Mouse (Mus musculus) thymus, postnatal 14 days (tissue): Measurements from ENCODE around the gene Arhgap15.

Experiments
- DNase-seq: peaks from one replicate; pipeline ENCODE4 v3.0.0; 2021

The Arhgap15 gene

DNA sequence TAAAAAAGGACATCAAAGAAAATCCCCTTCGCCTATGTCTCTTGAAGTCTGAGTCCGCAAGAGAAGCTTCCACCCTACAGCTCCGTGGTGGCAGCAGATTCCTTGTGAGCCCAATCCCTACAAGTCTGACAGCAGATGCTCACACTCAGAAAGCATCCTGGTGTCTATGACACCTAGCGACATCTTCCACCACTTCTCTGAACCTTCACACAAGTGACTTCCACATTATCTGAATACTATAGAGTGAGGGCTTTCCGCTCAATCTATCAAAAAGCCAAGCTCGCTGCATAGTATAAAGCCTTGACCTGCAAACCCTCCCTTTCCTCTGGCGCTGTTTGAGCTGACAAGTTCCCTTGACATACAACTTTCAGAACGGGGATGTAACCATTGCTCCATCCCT lies 645.2 kb downstream of the Arhgap15 start:
- no peak for DNase-seq

DNA sequence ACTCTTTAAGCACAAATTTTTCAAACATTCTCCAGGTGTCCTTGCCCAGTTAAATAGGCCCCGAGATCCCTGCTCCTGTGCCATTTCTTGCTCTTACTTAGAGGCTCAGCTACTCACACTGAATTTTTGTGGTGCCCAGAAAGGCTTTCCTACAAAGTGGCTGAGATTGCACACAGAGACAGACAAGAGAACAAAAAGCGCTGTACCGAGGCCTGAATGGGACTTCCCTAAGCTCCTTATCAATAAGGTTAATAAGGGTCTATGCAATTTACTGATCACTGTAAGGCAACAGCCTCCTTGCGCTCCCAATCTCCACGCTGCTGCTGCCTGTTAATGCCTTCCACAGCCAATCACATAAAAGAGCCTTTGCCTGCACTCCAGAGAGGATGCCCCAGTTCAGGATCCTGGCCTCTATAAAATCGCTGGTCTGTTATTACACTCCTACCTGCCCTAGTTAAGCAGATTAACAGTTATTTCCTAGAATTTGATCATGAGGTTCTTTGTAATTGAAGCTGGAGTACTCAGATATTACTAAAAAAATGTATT lies 646.4 kb downstream of the Arhgap15 start:
- no peak for DNase-seq

DNA sequence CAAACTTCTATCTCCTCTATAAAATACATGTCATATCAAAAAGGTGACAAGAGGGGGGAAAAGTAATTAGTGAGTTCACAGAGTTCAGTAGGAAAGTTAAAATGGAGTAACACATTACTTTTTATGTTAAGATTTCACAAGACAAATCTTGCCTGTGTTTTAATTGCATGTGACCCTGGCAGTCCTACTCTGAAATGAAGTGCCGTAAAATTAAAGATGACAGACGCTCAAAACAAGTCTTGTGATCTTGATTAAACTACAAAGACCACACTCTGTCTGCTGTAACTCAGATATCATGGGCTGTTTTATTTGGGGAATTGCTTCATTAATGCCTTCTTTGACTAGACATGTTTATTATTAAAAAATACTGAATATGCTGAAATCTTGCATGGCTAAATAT lies 647.0 kb downstream of the Arhgap15 start:
- no peak for DNase-seq

DNA sequence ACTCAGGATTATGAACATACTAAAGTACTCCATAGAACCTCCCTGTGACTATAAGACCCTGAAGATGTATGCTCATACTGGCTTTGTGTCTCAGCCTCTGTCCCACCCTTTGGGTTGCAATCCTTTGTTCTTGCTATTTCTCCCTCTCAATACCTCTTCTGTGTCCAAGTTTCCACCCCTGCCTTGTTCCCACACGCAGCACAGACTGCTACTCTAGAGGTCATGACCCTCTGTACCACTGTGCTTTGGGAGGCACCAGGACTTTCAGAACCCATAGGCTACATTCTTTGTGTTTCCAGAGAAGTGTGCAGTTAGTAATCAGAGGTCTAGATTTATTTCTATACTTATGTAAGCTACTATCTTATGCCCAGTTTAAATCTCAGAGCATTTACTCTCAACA lies 648.6 kb downstream of the Arhgap15 start:
- no peak for DNase-seq

DNA sequence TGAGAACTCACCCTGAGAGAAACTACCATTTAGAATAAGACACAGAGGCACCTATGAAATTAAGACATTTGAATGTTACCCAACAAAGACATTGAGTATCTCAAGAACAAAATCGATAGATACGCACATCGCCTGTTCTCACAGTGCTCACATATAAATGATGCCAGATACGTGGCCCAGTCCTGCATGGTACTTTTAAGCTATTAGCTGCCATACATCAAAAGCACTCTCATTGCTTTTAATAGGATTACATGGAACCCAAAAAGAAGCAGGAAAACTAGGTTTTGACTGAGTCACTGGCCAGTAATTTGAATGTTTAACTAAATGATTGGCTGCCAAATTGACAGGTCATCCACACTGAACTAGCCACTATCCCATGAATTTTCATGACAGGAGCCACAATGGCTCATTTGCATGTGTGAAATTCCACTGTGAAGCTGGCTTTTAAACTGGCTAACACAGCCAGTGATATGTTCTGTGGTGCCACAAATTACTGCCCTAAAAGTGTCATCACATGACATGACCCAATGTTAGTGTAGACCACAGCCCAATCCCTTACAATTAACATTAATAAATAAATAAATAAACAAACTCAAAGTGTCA lies 649.2 kb downstream of the Arhgap15 start:
- DNase-seq = no peak

DNA sequence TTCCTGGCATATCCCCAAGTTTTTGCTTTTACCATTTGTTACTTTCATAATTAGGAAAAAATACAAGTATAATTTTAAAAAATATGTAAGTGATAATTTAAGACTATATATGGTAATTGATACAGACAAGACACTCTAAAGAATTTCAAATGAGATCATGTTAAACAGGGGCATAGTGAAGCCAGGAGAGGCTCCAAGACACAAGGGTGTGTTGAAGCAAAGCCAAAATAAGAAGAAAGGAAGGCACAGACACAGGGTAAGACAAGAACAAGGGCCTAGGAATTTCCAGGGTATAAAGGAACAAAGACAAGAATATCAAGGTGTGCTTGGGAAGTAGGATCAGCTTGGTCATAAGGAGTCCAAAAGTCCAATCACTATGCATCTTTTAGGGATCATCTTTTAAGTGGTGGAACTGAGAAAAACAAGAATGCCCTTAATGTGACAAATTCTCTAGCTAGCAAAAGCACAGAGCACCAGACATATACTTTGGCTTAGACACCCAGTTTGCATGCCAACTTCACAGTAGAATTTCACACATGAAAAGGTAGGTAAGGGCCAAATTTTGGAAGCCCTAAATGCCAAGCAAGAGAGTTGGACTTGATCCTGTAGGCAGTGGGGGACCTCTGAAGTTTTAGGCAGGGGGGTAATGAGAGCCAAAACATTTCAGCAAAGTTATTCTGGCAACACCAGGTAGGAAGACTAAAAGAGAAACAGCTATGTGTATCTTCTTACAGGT lies 650.7 kb downstream of the Arhgap15 start:
- no peak for DNase-seq

DNA sequence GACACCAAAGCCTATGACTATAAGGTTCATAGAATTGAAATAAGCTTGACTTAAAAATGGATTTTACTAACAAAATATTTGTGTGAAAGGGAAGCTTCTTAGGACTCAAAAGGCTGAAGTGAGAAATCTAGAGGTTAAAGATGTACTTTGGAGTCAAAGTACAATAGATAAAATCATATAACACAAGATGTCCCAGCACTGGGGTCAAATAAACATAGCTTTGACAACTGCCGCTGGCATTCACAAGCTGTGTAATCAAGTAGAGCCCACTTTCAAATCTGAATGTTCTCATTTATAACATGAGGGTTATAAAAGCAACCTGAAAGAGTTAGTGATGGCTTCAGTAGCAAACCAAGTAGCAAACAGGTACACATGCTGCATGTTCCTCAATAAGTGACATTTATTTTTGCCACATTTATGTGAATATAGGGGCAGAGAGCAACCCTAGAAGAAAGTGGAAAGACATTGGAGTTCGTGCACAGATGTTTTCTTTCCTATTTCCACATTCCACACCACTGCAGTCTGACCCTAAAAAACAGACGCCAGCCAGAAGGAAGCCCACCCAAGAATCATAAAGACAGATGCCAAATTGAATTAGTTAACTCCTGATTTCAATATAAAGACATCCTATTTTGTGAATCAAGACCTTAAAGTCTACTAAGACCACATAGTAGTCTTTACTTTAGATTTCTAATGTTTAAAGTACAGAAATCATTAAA lies 653.2 kb downstream of the Arhgap15 start:
- no peak for DNase-seq

DNA sequence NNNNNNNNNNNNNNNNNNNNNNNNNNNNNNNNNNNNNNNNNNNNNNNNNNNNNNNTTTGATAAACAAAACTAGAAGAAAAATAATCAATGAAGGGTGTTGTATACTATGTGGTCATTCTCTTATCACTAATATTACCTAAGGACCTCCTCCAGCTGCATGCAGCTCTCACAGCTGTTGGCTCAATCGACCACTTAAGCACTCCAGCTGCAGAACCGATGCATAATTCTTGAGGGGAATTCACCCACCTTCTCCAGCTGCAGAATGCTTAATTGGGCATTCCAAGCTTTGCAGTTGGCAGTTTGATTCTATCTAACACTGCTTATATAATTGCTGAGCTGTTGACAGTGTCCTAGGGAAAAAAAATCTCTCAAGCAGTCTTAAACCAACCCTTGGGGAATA lies 663.0 kb downstream of the Arhgap15 start:
- DNase-seq = no peak

DNA sequence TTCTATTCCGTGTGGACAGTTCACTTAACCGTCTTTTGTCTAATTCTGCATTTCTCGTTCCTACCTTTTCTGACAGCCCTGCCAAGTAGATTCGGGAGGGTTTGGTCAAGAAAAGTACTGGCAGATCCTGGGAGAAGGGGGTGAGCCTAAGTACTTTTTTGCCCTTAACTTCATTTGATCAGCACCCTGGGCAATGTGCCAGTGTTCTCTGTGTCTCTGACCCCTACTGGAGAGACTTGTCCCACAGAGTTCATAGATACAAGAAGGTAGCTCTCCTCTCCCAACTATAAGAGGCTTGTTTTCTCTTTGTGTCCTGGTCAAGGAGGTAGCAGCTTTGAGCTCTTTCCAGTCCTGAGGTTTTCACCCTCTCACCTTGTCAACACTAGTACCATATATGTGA lies 667.7 kb downstream of the Arhgap15 start:
- no peak for DNase-seq

DNA sequence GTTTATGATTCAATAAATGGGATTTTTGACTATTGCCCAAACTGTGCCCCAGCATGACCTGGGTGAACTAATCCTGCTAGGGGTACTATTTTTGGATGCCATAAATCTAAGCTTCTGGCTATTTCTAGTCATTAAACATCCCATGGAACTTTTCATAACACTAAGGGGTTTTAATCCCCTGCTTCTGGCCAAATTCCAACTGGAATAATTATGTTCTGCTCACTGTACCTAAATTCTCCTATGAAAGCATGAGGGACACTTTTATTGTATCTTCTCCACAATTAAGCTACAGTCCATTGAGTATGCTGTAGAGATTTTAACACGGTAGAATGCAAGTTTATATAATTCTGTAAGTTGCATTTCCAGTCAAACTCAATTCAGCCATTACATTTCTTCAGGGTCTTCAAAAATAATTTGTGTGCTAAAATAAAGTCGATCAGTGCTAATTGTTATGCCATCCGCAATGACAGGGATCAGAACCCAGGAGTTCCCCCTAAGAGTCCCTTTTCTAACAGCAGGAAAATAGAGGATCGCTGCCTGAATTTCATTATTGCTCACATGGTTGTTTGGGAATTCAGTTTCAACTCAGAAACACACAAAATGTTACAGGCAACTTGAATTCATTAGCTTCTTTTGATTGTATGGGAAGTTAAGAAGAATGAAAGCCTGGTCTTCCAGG lies 671.1 kb downstream of the Arhgap15 start:
- no peak for DNase-seq

DNA sequence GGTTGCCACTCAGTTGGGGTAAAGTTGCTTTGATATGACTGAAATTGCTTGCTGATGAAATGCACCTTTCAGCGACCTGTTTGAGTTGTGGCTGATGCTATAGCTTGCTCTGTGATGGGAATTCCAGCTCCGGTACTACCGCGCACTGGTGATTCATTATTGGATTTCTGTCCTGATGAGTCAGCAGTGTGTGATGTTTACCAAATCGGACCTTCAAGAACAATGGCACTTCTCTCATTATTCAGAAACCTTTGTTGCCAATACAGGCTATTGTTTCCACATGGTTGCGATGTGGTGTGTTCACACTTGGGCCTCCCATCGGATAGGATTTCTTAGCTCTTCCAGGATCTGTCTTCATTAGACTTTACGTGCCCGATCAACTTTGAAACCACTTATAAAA lies 681.9 kb downstream of the Arhgap15 start:
- no peak for DNase-seq

DNA sequence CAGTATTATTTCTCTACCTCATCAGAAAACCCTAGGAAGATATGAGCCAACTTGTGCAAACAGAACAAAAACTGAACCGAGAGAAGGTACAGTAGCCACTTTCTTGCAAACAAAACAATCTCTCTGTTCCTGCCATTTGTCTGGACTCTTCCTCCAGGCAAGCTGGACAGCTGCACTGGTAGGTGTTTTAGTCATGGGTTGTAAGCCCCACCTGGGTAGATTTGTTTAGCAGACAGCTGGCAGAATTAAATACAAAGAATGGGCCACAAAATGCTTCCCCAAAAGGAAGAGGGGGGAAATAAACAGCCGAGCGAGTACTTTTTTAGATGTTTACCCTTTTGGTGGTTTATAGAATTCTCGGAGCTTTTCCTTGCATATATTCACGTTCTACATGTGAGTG lies 688.0 kb downstream of the Arhgap15 start:
- DNase-seq = no peak

DNA sequence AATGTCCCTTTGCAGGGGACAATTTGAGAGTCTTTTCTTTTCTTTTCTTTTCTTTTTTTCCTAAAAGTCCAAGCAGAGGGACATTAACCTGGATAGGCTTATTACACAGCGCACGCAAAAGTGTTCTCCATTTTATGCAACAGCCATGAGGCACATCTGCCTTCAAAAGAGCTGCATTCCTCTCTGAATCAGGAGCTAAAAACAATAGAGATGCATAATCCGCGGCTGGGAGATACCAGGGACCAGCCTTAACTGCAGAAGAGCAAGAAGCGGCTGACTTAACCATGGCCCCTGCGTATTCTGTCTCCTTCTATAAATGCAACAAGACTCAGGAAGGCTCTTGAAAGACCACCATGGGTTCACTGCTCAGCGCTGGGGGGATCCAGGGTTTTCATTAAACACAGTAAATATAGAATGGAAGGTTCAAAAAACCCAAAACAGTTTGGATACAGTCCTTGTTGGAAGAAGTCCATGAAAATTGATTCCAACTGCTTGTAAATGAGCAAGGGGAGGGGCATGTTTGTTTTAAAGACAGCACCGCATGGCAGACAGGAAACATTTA lies 689.0 kb downstream of the Arhgap15 start:
- DNase-seq = no peak

DNA sequence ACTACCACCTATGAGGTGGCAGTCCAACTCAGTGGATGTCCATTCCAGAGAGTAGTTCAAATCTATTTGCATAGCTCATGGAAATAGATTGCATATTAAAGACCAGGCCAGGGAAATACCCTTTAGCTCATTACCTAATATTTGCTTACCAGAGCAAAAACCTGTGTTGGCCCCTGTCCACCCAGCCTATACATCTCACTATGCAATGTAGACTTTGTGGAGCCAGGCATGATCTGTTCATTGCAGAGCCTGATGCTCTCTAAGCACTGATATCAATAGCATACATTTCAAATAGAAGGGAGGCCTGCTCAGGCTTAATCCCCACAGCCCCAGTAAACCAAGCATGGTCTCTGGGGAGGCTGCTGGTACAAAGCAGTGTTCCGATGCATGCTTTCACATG lies 689.4 kb downstream of the Arhgap15 start:
- no peak for DNase-seq

DNA sequence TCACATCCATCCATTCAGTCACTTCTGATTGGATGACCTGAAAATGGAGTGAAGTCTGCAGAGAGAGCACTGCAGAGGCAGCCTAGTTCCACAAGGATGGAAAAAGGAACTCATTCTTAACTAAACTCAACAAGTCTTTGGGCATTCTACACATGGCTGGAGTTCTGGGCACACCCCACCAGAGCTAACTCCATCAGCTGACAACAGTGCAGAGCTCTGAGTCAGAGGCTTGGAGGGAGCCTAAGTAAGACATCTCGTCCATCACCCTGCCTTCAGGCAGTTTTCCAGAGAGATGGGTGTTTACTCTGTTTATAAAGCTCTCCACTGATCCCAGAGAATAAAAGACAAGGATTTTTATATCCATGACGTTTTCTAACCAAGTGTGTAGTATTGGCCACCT lies 696.3 kb downstream of the Arhgap15 start:
- DNase-seq = no peak
